Mouse (Mus musculus): ENCODE data around the gene Cpa3.

- TF ChIP-seq CTCF (IDR thresholded peaks at IDR 0.05; ENCODE audit: borderline replicate concordance, insufficient read depth, low read length) (no peak), POLR2A (IDR thresholded peaks at IDR 0.05; ENCODE audit: low read depth, low read length) (no peak)
Observed at GRCm38 (mm10) chr3:20243913-20244312, 1.9 kb upstream of the Cpa3 start.
